Mouse (Mus musculus) layer of hippocampus, postnatal 25 days (tissue): ENCODE data around the gene Lrrc10. TPM values are rescaled to one million over a fixed set of nuclear protein-coding genes. Genes with fewer than 3 reads are reported as not detected.

Experiments used
- total RNA-seq, 2 experiments: library from RNA; stranded (reverse); gene quantifications; 2 replicates each; pipeline ENCODE4 v1.2.3; 2021

The Lrrc10 gene
- total RNA-seq, 2 experiments from 2014 or later: 0.33 TPM; not detected in 1

Other genes starting within 250 kb of the Lrrc10 start
- under 1 TPM; 0.22 to 0.45 TPM for gene Myrfl, start 148.4 kb upstream of the Lrrc10 start, total RNA-seq
- 10 to 100 TPM; 62.3 to 65.7 TPM for gene Rab3ip, start 94.6 kb upstream of the Lrrc10 start, total RNA-seq
- gene Gm10271, start 72.7 kb upstream of the Lrrc10 start, total RNA-seq: not detected
- 1 to 10 TPM; 1.8 to 2.7 TPM for gene Best3, start 59.0 kb upstream of the Lrrc10 start, total RNA-seq
- 100 to 1,000 TPM; 175 to 190 TPM for gene Cct2, start 18.5 kb downstream of the Lrrc10 start, total RNA-seq
- 10 to 100 TPM; 32.1 to 34.1 TPM for gene Frs2, start 103.2 kb downstream of the Lrrc10 start, total RNA-seq
- 10 to 100 TPM; 44.6 to 52.6 TPM for gene Yeats4, start 179.2 kb downstream of the Lrrc10 start, total RNA-seq
- gene 9530003J23Rik, start 193.4 kb downstream of the Lrrc10 start, total RNA-seq: not detected
- 10 to 100 TPM; 11.9 to 13.3 TPM for gene Lyz2, start 237.0 kb downstream of the Lrrc10 start, total RNA-seq
- 1 to 10 TPM in 1 of 2 experiments, under 1 TPM in 1; 0.80 to 1.2 TPM for gene Lyz1, start 247.5 kb downstream of the Lrrc10 start, total RNA-seq